Mouse (Mus musculus) left cerebral cortex, postnatal 36 days (tissue): ENCODE measurements at regions not wholly inside any gene's neighbourhood (a gene's known extent, or its start where the extent isn't known, plus 50 kb on each side); places are given as distances from the start of the nearest gene placed in this dataset.

Experiments
- DNase-seq, 2 experiments: peaks; one replicate each; pipeline ENCODE4 v3.0.0; 2021 to 2022; ENCODE audit warnings: low spot score in 2 of 2, mixed read lengths in 1 of 2
- intact Hi-C: fragments of 180-260 bp; cut with DNase I; formaldehyde crosslinking; loops from one replicate; pipeline ENCODE4 v1.15.1; 2025

DNA sequence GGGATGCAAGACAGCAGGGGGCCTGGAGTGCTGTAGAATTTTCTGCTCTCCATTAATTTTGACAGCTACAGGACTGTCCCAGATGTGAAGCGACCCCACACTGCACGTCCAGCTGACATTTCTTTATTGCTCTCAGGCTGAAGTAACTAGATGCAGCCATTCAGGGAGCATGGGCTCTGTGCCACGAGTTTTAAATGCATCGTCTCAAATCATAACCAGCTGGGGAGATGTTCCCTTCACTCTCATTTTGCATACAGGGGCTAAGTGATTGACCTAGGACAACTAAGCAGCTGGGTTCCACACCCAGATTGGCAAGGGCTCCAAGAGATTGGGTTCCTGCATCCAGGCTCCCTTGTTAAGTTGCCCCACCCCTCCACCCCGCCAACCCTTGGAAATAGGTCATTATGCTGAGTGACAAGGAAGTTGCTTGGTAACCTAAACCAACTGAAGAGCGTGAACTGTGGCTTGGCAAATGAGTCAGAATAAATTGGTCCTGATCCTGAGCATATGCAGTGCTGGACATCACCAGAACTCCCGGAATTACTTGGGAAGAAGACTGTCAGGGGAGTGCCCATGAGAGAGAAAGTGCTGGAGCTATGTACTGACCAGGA lies 267.4 kb downstream of the Foxo1 start:
- intact Hi-C loops, result no loop called here

DNA sequence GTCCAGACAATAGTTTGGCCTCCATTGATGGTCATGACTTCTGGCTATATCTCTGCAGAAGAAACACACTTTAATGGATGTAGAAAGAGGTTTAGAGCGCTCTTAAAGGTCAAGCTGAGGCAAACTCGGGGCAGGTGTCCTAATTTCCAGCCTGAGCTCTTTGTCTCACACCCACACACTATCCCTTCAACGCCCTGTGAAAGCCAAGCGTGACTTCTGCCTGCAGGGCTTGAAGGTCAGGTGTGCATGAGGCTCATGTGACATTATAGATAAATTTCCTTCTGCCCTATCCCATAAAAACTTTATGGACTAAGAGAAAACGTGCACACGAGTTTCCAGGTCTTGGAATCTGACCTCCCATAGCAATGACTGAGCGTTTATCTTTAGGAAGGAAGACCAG lies 266.0 kb downstream of the Foxo1 start:
- intact Hi-C loops, result no loop called here
- no peak for DNase-seq

More for the DNA sequence above, 267.4 kb downstream of the Foxo1 start:
- DNase-seq, result no peak

DNA sequence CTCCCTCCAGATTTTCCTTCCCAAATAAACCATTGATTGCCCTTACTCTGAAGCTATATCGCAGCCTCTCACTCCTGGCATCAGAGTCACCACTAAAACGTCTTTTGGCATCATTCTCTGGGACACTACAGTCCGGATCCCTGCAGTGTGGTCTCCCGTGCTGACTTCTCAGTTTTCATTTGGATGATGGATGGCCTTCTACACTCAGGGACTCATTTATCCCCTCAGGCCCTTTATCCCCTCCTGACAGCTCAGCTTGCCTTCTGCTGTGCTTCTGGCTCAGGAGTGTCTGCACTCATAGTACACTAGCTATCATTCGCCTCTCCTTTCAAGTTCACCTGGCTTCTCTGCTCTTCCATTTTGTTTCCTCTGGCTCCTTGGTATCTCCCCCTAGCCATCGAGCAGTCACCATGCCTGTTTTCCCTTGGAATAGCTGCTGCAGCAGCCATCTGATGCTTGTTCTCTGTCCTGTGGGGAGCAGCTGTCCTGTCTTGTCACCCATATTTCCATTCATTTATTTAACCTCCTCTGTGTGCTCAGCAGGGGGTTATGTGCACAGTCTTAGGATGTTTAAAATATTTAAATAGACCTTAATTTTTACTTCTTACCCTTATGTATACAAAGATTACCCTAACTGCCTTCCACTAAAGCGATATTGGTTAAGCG lies 263.7 kb downstream of the Foxo1 start:
- intact Hi-C loops, result no loop called here
- DNase-seq, result no peak

DNA sequence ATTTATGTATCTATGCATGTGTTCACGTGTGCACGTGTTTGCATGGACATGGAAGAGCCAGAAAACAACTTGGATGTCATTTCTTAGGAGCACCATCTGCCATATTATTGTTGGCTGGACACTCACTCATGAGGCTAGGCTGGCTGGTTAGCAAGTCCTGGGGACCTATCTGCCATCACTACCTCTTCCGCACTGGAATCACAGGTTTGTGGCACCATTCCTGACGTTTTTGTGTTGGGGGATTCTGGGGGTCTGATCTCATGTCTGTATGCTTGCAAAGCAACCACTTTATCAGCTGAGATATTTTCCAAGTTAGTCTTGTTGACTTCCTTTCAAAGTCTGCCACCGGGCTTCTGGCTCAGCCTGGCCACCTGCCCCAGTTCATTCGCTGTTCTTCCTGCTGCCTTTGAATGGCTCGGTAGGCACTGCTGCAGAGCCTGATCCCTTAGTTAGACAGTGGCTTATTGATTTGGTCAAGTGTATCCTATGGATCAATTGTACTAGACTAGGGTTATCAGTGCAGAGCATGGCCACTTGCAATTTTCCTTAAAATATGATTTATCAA lies 262.4 kb downstream of the Foxo1 start:
- no peak for DNase-seq
- intact Hi-C loops, result no loop called here

DNA sequence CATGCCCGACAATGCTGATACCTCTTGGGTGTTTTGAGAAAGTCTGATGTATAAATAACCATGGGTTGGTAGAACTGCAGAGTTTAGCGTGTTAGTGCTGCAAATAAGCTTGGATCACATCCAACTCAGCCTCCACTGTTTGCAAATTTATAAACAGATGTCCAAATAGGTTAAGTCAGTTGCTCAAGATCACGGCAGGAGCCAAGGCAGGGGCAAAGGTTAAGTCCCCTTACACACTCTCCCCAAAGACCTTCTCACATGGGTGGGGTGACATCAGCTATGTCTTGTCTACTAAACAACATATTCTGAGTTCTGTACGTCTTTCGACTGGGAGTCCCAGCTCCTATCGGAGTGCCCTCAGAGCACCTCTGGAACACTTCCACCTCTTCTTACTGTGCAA lies 261.0 kb downstream of the Foxo1 start:
- intact Hi-C loops, result no loop called here

DNA sequence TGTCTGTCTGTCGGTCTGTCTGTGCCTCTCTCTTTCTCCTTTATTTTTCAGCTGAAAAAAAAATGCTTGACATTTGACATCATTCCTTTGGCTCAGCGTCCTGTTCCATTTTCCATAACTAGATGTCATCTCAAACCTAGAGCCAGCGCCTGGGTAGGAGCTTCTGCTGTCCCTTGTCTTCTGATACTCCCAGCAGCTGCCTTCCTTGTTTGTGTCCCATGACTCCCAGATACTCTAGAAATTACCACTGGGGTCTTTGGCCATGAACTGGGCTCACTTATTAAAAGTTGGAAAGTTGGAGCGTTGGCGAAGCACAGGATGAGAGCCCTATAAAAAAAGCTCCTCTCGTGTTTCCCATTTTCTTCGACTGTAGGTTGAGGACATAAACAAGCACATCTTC lies 260.4 kb downstream of the Foxo1 start:
- DNase-seq, result no peak
- intact Hi-C loops, result no loop called here

More for the DNA sequence above, 261.0 kb downstream of the Foxo1 start:
- DNase-seq, result no peak

DNA sequence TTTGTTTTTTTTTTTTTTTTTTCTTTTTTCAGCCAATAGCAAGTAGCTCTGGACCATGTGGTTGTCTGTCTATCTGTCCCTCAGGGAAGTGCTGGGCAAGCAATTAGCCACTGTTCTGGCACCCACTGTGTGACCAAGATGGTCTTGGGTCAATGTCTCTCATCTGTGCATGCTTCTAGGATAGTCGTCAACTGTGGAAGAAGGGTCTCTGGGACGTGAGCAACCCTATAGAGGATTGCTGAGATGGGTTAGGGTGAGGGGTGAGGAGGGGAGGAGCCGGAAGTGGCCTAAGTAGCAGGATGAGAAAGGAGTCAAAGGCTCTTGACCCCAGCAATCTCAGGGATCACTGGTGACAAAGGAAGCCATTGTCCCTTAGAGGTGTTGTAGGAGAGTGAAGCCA lies 259.6 kb downstream of the Foxo1 start:
- DNase-seq, result no peak
- intact Hi-C loops, result no loop called here

DNA sequence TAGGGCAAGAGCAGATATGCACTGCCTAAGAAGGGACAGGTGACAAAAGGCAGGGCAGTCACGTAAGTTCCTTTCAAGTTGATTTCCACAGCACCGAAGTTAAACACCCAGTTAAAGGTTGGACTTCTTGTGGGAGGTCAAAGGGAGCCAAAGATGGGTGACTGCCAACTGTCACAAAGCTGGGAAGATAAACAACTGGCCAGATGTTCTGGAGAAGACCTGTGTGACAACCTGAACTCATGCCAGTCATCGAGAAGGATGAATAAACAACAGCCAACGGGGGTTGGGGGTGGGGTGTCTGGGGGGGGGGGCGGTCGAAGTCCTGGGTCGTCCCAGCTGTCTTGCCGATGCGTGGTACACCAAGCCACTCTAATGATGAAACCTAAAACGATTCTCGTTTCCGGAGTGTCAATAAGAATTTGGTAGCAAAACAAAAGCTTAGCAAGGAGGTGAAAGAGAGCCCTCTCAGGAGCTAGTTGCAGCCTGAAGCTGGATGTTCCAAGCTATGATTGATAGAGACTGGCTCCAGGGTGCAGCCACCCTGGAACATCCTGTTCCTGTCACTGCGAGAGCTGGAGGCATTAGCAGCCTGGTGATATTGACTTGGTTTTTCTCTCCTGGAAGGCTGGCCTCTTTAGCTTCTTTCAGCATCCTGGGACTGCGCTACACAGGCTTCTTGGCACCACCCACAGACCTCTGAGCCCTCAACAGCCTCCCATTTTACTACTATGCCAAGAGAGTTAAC lies 259.0 kb downstream of the Foxo1 start:
- no peak for DNase-seq
- intact Hi-C loops, result no loop called here

DNA sequence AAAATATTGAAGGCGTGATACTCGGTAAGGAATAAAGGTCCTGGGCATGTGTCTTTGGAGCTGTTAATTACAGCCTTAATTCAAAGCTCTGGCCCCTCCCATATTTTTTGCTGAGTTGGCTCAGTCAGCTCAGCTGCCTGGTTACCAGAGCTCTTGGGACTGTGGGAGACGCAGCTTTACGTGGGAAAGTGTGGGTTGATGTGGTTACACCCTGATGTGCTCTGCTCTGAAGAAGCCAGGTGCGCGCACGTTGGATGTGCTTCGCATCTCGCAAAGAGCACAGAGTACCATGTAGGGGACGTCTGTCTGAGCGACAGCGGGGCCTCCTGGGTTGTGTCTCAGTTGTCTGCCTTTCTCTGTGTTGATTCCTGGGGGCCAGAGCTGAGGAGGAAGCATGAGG lies 254.8 kb downstream of the Foxo1 start:
- intact Hi-C loops, result no loop called here

DNA sequence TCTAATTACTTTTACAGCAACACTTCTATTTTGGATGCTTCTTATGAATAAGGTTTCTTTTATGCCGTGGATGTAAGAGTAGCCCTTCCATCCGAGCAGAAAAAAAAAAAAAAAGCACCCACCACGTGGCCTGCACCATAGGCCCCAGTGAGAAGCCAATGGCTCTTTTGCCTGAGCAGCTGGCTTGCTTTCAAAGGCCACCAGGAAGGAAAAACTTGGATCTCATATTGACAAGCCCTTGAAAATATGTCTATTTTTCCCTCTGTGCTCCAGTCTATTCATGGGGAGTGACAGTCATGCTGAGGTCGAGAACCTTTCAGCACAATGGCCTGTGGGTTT lies 252.4 kb downstream of the Foxo1 start:
- no peak for DNase-seq

More for the DNA sequence above, 254.8 kb downstream of the Foxo1 start:
- no peak for DNase-seq

DNA sequence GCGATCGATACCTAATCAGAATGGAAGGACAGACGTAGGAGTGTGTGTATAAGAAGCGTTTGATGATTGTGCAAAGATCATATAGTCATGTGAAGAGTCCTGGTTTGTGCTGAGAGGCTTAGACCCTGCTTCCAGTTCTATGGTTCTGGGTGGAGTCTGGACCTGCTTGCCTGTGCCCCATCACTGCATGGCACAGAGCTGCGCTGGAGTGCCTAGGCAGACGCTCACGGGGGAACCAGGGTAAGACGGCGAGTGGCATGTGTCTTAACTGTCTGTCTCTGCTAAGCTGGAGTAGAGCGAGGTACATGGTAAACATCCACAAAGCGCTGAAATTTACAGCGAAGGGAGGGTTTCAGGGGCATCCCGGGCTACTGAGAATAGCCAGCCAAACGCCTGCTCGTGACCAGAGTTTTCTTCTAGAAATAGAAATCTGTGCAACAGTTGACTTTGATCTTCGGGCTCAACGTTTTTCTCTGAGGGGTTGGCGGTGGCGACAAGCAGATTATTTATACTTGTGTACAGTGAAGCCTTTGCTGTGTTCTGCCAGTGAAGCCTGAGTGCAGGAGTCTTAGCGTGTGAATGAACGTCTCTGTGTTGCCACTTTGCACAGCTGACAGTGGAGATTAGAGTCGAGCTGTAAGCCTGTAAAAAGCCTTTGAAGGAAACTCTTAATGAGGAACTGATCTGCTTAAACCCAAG lies 251.9 kb downstream of the Foxo1 start:
- intact Hi-C loops, result loop anchor here (10.0 kb wide), 1 partner anchor 185 kb away; no protein-coding TSS in a partner anchor
- peak in 1 of 2 experiments; percentile 14 for DNase-seq

More for the DNA sequence above, 252.4 kb downstream of the Foxo1 start:
- intact Hi-C loops, result no loop called here

DNA sequence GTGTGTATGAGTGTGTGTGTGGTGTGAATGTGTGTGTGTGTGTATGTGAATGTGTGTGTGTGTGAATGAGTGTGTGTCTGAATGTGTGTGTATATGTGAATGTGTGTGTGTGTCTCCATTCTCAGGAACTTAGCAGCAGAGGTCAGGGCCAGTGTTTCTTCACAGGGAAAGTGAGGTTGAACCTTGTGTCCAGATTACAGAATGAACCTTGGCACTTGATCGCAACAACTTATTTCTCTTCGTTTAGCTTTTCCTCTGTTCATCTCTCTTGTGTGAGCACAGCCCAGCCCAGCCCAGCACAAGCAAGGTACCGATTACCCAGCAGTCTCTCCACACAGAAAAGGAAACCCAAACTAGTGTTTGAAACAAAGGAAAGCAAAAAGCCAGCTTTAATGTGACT lies 249.7 kb downstream of the Foxo1 start:
- no peak for DNase-seq
- intact Hi-C loops, result loop anchor here (10.0 kb wide), 1 partner anchor 187 kb away; no protein-coding TSS in a partner anchor

DNA sequence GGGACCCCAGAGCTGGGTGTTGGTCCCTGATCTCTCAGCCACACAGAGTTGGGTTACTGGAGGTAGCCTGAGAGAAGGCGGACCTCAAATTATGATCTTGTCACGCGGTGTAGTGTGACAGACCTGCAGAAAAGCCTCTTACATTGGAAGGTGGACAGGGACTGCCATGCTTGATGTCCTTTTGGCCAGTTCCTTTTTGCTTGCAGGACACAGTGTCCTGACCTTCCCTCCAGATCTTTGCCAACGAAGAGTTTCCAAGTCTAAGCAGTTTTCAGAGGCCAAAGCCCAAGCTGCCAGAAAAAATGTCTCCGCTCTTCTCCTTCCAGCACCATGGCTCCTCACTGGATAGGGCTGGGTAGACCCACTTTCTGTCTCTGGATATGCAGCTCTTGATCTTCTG lies 248.6 kb downstream of the Foxo1 start:
- no peak for DNase-seq
- intact Hi-C loops, result loop anchor here (10.0 kb wide), 1 partner anchor 188 kb away; no protein-coding TSS in a partner anchor

DNA sequence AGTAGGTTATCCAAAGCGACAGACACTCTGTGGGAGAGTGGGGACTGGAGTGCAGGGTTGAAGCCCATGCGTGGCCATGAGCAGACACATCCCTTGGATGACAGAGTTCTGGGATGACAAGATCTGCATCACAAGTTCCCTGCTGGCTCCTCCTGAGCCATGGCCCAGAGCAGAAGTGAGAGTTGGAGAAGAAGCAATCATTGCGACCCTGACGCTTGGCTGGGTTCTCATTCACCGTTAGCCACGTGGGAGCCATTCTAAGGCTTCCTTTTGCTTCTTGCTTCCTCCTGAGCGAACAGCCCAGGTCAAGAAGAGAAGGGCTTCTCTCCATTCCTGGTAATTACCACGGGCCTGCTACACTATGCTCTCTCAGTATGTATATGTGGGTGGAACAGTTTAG lies 244.6 kb downstream of the Foxo1 start:
- intact Hi-C loops, result loop anchor here (10.0 kb wide), 1 partner anchor 192 kb away; no protein-coding TSS in a partner anchor
- DNase-seq, result no peak

DNA sequence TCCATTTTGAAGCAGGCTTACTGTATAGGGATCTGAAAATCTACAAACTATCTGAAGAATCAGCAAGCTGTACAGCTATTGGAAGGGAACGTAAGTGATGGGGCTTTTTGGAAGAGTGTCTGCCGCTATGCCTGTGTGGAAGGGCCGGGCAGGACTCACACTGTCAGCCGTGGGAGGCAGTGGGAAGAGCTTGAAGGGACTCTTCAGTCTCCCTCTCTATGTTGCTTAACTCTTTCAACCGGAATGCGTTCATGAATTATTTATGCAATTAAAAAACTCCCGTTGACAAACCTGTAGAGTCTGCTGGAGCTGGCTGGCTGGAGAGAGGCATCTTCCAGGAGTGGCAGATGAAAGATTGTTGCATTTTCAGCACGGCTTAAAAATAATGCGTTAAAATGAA lies 243.4 kb downstream of the Foxo1 start:
- DNase-seq, result no peak

DNA sequence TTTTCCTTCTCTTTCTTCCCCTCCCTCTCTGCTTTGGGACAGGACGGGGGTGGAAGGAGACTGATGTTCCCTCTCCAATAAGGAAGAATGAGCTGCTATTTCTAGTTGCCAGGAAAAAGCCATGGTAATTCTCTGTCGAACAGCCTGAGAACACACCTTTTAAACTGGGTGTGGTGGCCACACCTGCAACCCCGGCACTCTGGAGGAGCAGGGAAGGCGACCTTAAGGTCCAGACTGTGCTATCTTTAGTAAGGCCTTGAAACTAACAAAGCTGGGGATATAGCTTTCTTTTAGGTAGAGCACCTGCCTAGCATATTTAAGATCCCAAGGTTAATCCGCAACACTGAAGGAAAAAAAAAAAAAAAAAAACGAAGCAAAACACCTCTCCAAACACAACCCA lies 242.7 kb downstream of the Foxo1 start:
- peak; percentile 18 to 36 for DNase-seq
- intact Hi-C loops, result loop anchor here (10.0 kb wide), 1 partner anchor 194 kb away; no protein-coding TSS in a partner anchor

More for the DNA sequence above, 243.4 kb downstream of the Foxo1 start:
- intact Hi-C loops, result loop anchor here (10.0 kb wide), 1 partner anchor 193 kb away; no protein-coding TSS in a partner anchor

DNA sequence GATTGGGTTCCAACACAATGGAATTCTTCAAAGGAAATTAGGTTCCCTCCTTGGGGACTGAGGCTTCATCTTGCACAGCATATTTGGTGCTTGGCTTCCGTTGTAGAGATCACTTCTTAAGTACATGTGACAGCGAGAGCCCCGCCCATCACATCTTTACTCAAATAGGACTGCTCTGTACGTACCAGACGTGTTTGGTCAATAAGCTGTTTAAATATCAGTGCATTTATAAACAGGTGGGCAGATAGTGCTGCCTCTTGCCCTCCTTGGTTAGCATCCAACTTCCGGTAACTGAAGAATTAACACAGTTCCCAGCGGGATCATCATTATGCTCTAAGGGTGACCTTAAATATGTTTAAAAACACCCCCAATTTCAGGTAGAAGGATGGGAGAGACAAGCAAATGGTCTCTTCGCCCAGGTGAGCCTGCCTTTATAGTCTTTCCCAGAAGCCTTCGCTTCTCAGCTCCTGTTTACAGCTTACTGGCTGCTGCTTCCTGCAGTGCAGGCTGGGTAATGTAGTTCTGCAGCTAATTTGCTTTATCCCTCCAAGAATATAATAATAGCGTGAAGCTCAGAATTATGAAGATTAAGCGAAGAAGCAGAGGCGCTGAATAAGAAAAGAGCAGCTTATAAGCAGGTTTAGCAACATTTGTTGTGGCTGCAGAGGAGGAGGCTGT lies 242.1 kb downstream of the Foxo1 start:
- DNase-seq, result peak; percentile 61 to 65
- intact Hi-C loops, result loop anchor here (10.0 kb wide), 1 partner anchor 195 kb away; no protein-coding TSS in a partner anchor

DNA sequence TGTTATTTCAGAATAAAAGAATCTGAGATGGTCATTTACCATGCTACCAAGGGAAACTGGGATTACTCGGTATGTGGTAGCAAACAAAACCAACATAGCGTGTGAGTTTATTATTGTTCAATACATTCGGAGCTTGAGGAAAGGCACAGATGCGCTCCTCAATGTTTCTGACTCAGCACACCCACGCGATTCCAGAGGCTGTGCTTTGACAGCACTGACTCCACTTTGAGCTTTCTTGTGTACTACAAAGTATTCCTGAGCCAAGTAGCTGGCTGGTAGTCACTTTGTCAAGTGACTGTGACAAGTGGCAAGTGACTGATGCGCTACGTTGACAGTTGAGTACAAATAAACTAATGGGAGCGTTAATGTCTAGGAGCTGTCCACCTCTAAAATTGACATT lies 235.8 kb downstream of the Foxo1 start:
- intact Hi-C loops, result loop anchor here (10.0 kb wide), 1 partner anchor 239 kb away; the partner anchor contains the start of gene Foxo1
- DNase-seq, result peak; percentile 41 to 50

DNA sequence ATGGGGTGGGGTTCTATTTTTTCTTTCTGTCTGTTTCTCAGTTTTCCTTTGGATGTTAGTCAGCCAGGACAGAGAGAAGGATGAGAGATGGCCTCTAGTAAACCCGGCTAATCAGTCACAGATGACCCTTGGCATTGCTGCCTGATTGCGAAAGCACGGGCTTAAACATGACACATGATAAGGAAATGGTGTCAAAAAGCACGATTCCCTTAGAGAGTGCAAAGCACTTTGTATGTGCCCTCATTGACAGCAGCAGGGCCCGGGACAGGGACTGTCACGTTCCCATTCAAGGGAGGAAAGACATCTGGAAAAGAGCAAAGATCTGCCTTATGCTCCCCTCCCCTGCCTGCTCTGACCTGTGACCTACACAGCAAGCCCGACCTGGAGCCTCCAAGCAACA lies 234.1 kb downstream of the Foxo1 start:
- intact Hi-C loops, result loop anchor here (10.0 kb wide), 1 partner anchor 237 kb away; the partner anchor contains the start of gene Foxo1
- DNase-seq, result no peak
